Mouse (Mus musculus): Measurements from ENCODE around the gene Asgr1.

DNA sequence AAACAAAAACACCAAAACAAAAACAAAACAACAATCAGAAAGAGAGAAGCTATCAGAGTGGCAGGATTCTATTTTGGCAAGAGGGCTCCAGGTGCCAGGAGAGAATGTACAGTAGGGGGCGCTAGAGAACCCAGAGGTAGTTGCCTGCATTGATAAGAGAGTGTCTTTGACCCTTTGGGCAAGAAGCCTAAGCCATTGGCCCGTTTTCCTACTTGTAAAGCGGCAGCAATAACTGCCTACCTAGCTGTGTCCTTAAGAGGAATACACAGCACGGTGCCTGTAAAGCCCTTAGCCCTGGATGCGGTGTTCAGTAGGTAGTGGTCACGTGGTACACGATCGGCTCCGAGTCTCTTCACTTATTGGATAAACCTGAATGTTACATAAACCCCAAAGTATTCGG, 4.1 kb upstream of the Asgr1 start:
- TF ChIP-seq CTCF (IDR thresholded peaks at IDR 0.05; ENCODE audit: extremely low read depth, insufficient read depth, low read length) (peak; percentile 33; the same call in 1 of the 2 replicates), POLR2A (IDR thresholded peaks at IDR 0.05; ENCODE audit: extremely low read depth, insufficient read depth, low read length) (no peak)

All from cortical plate, adult 2 months (tissue).